Mouse (Mus musculus): ENCODE measurements around the gene Olfr638. TPM values are rescaled to one million over a fixed set of nuclear protein-coding genes. Genes with fewer than 3 reads are reported as not detected.
A peak's percentile ranks its signal among the peaks of the same experiment; 100 is the strongest.
"Not testable (repeated sequence)": the region's sequence is repeated elsewhere in the genome, so short reads cannot be mapped to it uniquely, and the experiment has no call there.

Gene Olfr638
- total RNA-seq (2017), result not detected in 2 replicates

- no peak for ATAC-seq (replicated peaks in 1 of 2; ENCODE audit: insufficient read depth in 1 of 2, low FRiP score in 2 of 2, low TSS enrichment in 1 of 2, low read depth in 1 of 2, poor library complexity in 2 of 2, severe bottlenecking in 2 of 2)
Measured at GRCm38 (mm10) chr7:103998446-103998845, at the start of gene Olfr638. Gene Olfr638, plus strand, starts transcription at chr7:103998746.

GRCm38 (mm10) chr7:103966873-103967272, 31.7 kb upstream of the Olfr638 start:
- not testable (repeated sequence) for ATAC-seq (replicated peaks in 1 of 2; ENCODE audit: insufficient read depth in 1 of 2, low FRiP score in 2 of 2, low TSS enrichment in 1 of 2, low read depth in 1 of 2, poor library complexity in 2 of 2, severe bottlenecking in 2 of 2)

GRCm38 (mm10) chr7:103970852-103971251, 27.7 kb upstream of the Olfr638 start, which contains the start of gene Olfr635:
Gene Olfr635, plus strand, starts transcription at chr7:103971152.
- no peak for ATAC-seq (replicated peaks in 1 of 2; ENCODE audit: insufficient read depth in 1 of 2, low FRiP score in 2 of 2, low TSS enrichment in 1 of 2, low read depth in 1 of 2, poor library complexity in 2 of 2, severe bottlenecking in 2 of 2)

GRCm38 (mm10) chr7:103971782-103972181, 26.8 kb upstream of the Olfr638 start:
- ATAC-seq (replicated peaks in 1 of 2; ENCODE audit: insufficient read depth in 1 of 2, low FRiP score in 2 of 2, low TSS enrichment in 1 of 2, low read depth in 1 of 2, poor library complexity in 2 of 2, severe bottlenecking in 2 of 2), result no peak

- no peak for ATAC-seq (replicated peaks in 1 of 2; ENCODE audit: insufficient read depth in 1 of 2, low FRiP score in 2 of 2, low TSS enrichment in 1 of 2, low read depth in 1 of 2, poor library complexity in 2 of 2, severe bottlenecking in 2 of 2)
Measured at GRCm38 (mm10) chr7:103999124-103999523, 578 bp downstream of the Olfr638 start.

GRCm38 (mm10) chr7:104017203-104017602, 18.7 kb downstream of the Olfr638 start, which contains the start of gene Olfr639:
Gene Olfr639, minus strand, starts transcription at chr7:104017303.
- ATAC-seq (replicated peaks in 1 of 2; ENCODE audit: insufficient read depth in 1 of 2, low FRiP score in 2 of 2, low TSS enrichment in 1 of 2, low read depth in 1 of 2, poor library complexity in 2 of 2, severe bottlenecking in 2 of 2), result no peak

- ATAC-seq (replicated peaks in 1 of 2; ENCODE audit: insufficient read depth in 1 of 2, low FRiP score in 2 of 2, low TSS enrichment in 1 of 2, low read depth in 1 of 2, poor library complexity in 2 of 2, severe bottlenecking in 2 of 2), result no peak; a peak in 1 of 4 replicates
Measured at GRCm38 (mm10) chr7:104018953-104019352, 20.4 kb downstream of the Olfr638 start.

- ATAC-seq (replicated peaks in 1 of 2; ENCODE audit: insufficient read depth in 1 of 2, low FRiP score in 2 of 2, low TSS enrichment in 1 of 2, low read depth in 1 of 2, poor library complexity in 2 of 2, severe bottlenecking in 2 of 2), result no peak; a peak in 1 of 4 replicates
Measured at GRCm38 (mm10) chr7:104021651-104022050, 23.1 kb downstream of the Olfr638 start.

GRCm38 (mm10) chr7:104025473-104025872, 26.9 kb downstream of the Olfr638 start, which contains the start of gene Olfr640:
Gene Olfr640, minus strand, starts transcription at chr7:104025573.
- no peak for ATAC-seq (replicated peaks in 1 of 2; ENCODE audit: insufficient read depth in 1 of 2, low FRiP score in 2 of 2, low TSS enrichment in 1 of 2, low read depth in 1 of 2, poor library complexity in 2 of 2, severe bottlenecking in 2 of 2)

GRCm38 (mm10) chr7:104026978-104027377, 28.4 kb downstream of the Olfr638 start:
- ATAC-seq (replicated peaks in 1 of 2; ENCODE audit: insufficient read depth in 1 of 2, low FRiP score in 2 of 2, low TSS enrichment in 1 of 2, low read depth in 1 of 2, poor library complexity in 2 of 2, severe bottlenecking in 2 of 2), result no peak

- ATAC-seq (replicated peaks in 1 of 2; ENCODE audit: insufficient read depth in 1 of 2, low FRiP score in 2 of 2, low TSS enrichment in 1 of 2, low read depth in 1 of 2, poor library complexity in 2 of 2, severe bottlenecking in 2 of 2), result no peak
Measured at GRCm38 (mm10) chr7:104035145-104035544, 36.6 kb downstream of the Olfr638 start, which contains the start of gene Olfr641. Gene Olfr641, plus strand, starts transcription at chr7:104035445.

GRCm38 (mm10) chr7:104050745-104051144, 52.2 kb downstream of the Olfr638 start:
- ATAC-seq (replicated peaks in 1 of 2; ENCODE audit: insufficient read depth in 1 of 2, low FRiP score in 2 of 2, low TSS enrichment in 1 of 2, low read depth in 1 of 2, poor library complexity in 2 of 2, severe bottlenecking in 2 of 2), result peak in 1 of 2 experiments; percentile 32; a peak in 1 of 4 replicates

GRCm38 (mm10) chr7:104052566-104052965, 54.0 kb downstream of the Olfr638 start, which contains the start of gene Olfr642:
Gene Olfr642, minus strand, starts transcription at chr7:104052666.
- no peak for ATAC-seq (replicated peaks in 1 of 2; ENCODE audit: insufficient read depth in 1 of 2, low FRiP score in 2 of 2, low TSS enrichment in 1 of 2, low read depth in 1 of 2, poor library complexity in 2 of 2, severe bottlenecking in 2 of 2)

Other genes starting within 250 kb of the Olfr638 start
- not detected in 2 replicates for gene Olfr630, start 241.4 kb upstream of the Olfr638 start, total RNA-seq (2017)
- gene Olfr69, start 227.2 kb upstream of the Olfr638 start, total RNA-seq (2017), result not detected in 2 replicates
- 0.88 TPM in 1 of 2 replicates, not detected in the other for gene Olfr68, start 219.0 kb upstream of the Olfr638 start, total RNA-seq (2017)
- gene Olfr67, start 206.9 kb upstream of the Olfr638 start, total RNA-seq (2017), result not detected in 2 replicates
- 14.9 and 19.7 TPM in 2 replicates for gene Hbb-bt, start 184.8 kb upstream of the Olfr638 start, total RNA-seq (2017)
- gene Hbb-bs, start 170.7 kb upstream of the Olfr638 start, total RNA-seq (2017), result 47.4 and 80.7 TPM in 2 replicates
- gene Hbb-bh2, start 158.2 kb upstream of the Olfr638 start, total RNA-seq (2017), result not detected in 2 replicates
- not detected in 2 replicates for gene Hbb-bh1, start 155.6 kb upstream of the Olfr638 start, total RNA-seq (2017)
- not detected in 2 replicates for gene Hbb-y, start 145.5 kb upstream of the Olfr638 start, total RNA-seq (2017)
- gene Olfr66, start 112.5 kb upstream of the Olfr638 start, total RNA-seq (2017), result not detected in 2 replicates
- not detected in 2 replicates for gene Olfr64, start 104.3 kb upstream of the Olfr638 start, total RNA-seq (2017)
- gene Olfr65, start 95.3 kb upstream of the Olfr638 start, total RNA-seq (2017), result not detected in 2 replicates
- gene Olfr631, start 69.9 kb upstream of the Olfr638 start, total RNA-seq (2017), result not detected in 2 replicates
- 1.6 TPM in 1 of 2 replicates, not detected in the other for gene Olfr632, start 64.4 kb upstream of the Olfr638 start, total RNA-seq (2017)
- gene Olfr633, start 54.3 kb upstream of the Olfr638 start, total RNA-seq (2017), result not detected in 2 replicates
- gene Olfr635, start 27.6 kb upstream of the Olfr638 start, total RNA-seq (2017), result not detected in 2 replicates
- gene Olfr639, start 18.6 kb downstream of the Olfr638 start, total RNA-seq (2017), result 0.13 TPM in 1 of 2 replicates, not detected in the other
- gene Olfr640, start 26.8 kb downstream of the Olfr638 start, total RNA-seq (2017), result not detected in 2 replicates
- not detected in 2 replicates for gene Olfr641, start 36.7 kb downstream of the Olfr638 start, total RNA-seq (2017)
- 0.56 TPM in 1 of 2 replicates, not detected in the other for gene Olfr642, start 53.9 kb downstream of the Olfr638 start, total RNA-seq (2017)
- gene 4930516K23Rik, start 62.7 kb downstream of the Olfr638 start, total RNA-seq (2017), result not detected in 2 replicates
- 0.10 and 0.38 TPM in 2 replicates for gene Olfr644, start 73.1 kb downstream of the Olfr638 start, total RNA-seq (2017)
- gene Olfr645, start 86.7 kb downstream of the Olfr638 start, total RNA-seq (2017), result not detected in 2 replicates
- 0.38 TPM in 1 of 2 replicates, not detected in the other for gene Olfr646, start 106.1 kb downstream of the Olfr638 start, total RNA-seq (2017)
- gene Ubqln5, start 131.1 kb downstream of the Olfr638 start, total RNA-seq (2017), result 0.25 TPM in 1 of 2 replicates, not detected in the other
- gene Olfr643, start 138.7 kb downstream of the Olfr638 start, total RNA-seq (2017), result not detected in 2 replicates
- 0.13 and 0.30 TPM in 2 replicates for gene Ubqln3, start 144.5 kb downstream of the Olfr638 start, total RNA-seq (2017)
- 0.05 TPM in 1 of 2 replicates, not detected in the other for gene Ubqlnl, start 151.8 kb downstream of the Olfr638 start, total RNA-seq (2017)
- 2.5 TPM in 1 of 2 replicates, not detected in the other for gene Olfm5, start 166.1 kb downstream of the Olfr638 start, total RNA-seq (2017)
- not detected in 2 replicates for gene Olfr648, start 184.6 kb downstream of the Olfr638 start, total RNA-seq (2017)
- gene Olfr649, start 197.2 kb downstream of the Olfr638 start, total RNA-seq (2017), result not detected in 2 replicates
- gene Trim6, start 220.0 kb downstream of the Olfr638 start, total RNA-seq (2017), result 9.3 and 16.7 TPM in 2 replicates
- gene Trim34a, start 245.7 kb downstream of the Olfr638 start, total RNA-seq (2017), result 49.1 and 62.5 TPM in 2 replicates